Mouse (Mus musculus) embryonic facial prominence, embryonic 11.5 days (tissue): Measurements from ENCODE around the gene Gm20830. TPM values are rescaled to one million over a fixed set of nuclear protein-coding genes. Genes with fewer than 3 reads are reported as not detected.
"Not testable (repeated sequence)": the region's sequence is repeated elsewhere in the genome, so short reads cannot be mapped to it uniquely, and the experiment has no call there.

Experiments used
- ATAC-seq: fragments of 200-750 bp; cut with Nextera tagmentation; replicated peaks from 2 replicates; pipeline ENCODE4 v1.8.0; 2017; ENCODE audit warnings: low read depth; ENCODE audit not compliant: insufficient number of reproducible peaks, low FRiP score, low TSS enrichment
- DNase-seq: peaks from one replicate; pipeline ENCODE4 v3.0.0-alpha.2; 2015; ENCODE audit warnings: low spot score
- H3K27ac ChIP-seq: fragments of 300-500 bp; sonication (generic); replicated peaks from 2 replicates; pipeline ENCODE4 v1.5.1; 2014; ENCODE audit warnings: mild to moderate bottlenecking, low read depth, low read length, control low read depth
- H3K27me3 ChIP-seq: fragments of 300-500 bp; sonication (generic); 2 replicates; pipeline ENCODE4 v1.6.1; 2014; ENCODE audit warnings: mild to moderate bottlenecking, low read length, moderate library complexity, mixed read lengths; ENCODE audit not compliant: control insufficient read depth, insufficient read depth
- H3K36me3 ChIP-seq: fragments of 300-500 bp; sonication (generic); replicated peaks from 2 replicates; pipeline ENCODE4 v1.6.1; 2014; ENCODE audit warnings: low read depth, mild to moderate bottlenecking, low read length, moderate library complexity, mixed read lengths; ENCODE audit not compliant: control insufficient read depth, insufficient read depth
- H3K4me1 ChIP-seq: fragments of 300-500 bp; sonication (generic); 2 replicates; pipeline ENCODE4 v1.6.1; 2014; ENCODE audit warnings: low read length, mixed read lengths; ENCODE audit not compliant: control insufficient read depth, insufficient read depth
- H3K4me2 ChIP-seq: fragments of 300-500 bp; sonication (generic); 2 replicates; pipeline ENCODE4 v1.6.1; 2014; ENCODE audit warnings: low read depth, mild to moderate bottlenecking, control low read depth, low read length, moderate library complexity
- H3K4me3 ChIP-seq: fragments of 300-500 bp; sonication (generic); 2 replicates; pipeline ENCODE4 v1.5.1; 2014; ENCODE audit warnings: low read depth, low read length, control low read depth
- H3K9ac ChIP-seq: fragments of 300-500 bp; sonication (generic); replicated peaks from 2 replicates; pipeline ENCODE4 v1.6.1; 2014; ENCODE audit warnings: mild to moderate bottlenecking, control low read depth, low read length
- H3K9me3 ChIP-seq: fragments of 300-500 bp; sonication (generic); replicated peaks from 2 replicates; pipeline ENCODE4 v1.6.1; 2016; ENCODE audit warnings: mild to moderate bottlenecking, low read length, inconsistent platforms, mixed read lengths; ENCODE audit not compliant: control insufficient read depth
- whole genome bisulfite sequencing: fragments of 180-500 bp; shearing (Covaris S2); extraction: QIAGEN DNeasy Blood & Tissue Kit; methylation state at CpG from one replicate; pipeline ENCODE4 v1.1.7; 2014; 5-methylcytosine and 5-hydroxymethylcytosine counted together
- polyA plus RNA-seq: library from polyadenylated mRNA; unstranded; fragments of >200 nt; fragmentation: Nextera tagmentation; extraction: Ambion mirVana; gene quantifications from 2 replicates; pipeline ENCODE4 v1.2.1, GENCODE M21; 2014

Gene Gm20830
- polyA plus RNA-seq, result not detected in 2 replicates

DNA sequence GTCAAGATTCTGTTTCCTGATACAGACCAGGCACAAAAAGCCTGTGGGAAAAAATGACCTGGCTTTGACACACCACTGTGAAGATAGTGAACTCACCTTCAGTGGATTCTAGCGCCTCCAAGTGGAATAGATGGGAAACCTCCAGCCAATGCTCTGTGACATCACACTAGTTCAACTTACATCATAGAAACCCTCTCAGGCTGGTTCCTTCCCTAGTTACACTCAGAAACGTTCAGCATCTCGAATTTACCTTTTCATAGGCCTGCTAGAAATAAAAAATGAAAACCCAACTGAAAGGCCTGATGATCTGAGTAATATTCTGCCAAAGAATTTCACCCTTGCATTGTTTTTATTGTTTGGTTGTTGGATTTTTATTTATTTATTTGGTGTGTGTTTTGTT is at the start of gene Gm20830:
Gm20830 (minus strand) TSS at position 101 of the 400 bp plus-strand sequence.
- not testable (repeated sequence) for ATAC-seq

More for the DNA sequence above, at the start of gene Gm20830:
- WGBS, result 44% methylated on average over 2 of the region's 3 CpGs
- DNase-seq, H3K9ac ChIP-seq, H3K27ac ChIP-seq, H3K4me3 ChIP-seq, H3K4me1 ChIP-seq, H3K36me3 ChIP-seq, H3K4me2 ChIP-seq, H3K9me3 ChIP-seq, H3K27me3 ChIP-seq: not testable (repeated sequence)

Other genes with a start within 250 kb of the Gm20830 start
- not detected in 2 replicates for gene Gm21719, start 235.4 kb downstream of the Gm20830 start, polyA plus RNA-seq